Comparison of ENCODE assay signal across 8 mouse cellular contexts in the genomic region with DNA sequence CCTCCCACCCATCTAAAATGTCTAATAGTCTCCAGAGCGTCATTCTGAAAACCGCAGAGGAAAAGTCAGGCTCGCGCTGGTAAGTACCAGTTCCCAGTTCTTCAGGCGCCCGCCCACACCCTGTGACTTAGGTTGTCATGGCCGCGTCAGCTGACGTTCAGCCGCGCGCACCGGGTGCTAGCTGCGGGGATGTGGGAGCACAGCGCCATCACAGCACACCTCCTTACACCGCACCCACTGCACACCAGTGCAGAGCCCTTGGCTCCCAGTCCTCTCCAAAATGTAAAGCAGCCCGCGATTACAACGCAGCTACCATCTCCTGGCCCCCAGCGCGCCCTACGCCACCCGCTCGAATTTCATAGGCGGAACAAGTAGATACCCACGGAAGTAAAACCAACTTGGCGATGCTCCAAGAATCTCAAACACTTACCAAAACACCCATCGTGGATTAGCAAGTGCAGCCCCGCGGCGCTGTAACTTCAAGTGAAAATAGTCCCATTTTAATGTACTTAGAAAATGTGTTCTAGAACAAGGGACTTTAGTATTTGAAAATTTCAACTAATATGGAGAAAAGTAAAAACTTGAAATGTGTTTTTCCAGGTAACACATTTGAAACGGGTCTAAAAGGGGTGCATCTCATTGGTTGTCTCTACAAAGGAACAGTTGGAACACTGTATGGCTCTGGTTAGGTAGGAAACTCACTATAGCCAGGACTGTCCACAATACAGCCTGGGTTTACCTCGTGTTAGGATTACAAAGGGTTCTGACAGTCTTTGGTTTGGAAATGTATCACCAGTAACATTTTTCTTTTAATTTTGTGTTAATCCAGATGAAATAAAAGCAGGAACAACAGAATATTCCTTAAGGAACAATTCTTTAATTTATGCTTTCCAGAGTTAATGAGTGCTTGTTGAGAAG. TPM values are rescaled to one million over a fixed set of nuclear protein-coding genes. Genes with fewer than 3 reads are reported as not detected.
A peak's percentile ranks its signal among the peaks of the same experiment; 100 is the strongest.
DNase-seq lines count a peak whose midpoint lies in the region; ATAC-seq and TF ChIP-seq lines count a peak whose summit lies in the region.

No protein-coding gene starts in this region.

- peak; percentile 97 for DNase-seq in 3134 (ENCODE audit: extremely low read depth, insufficient read length, low spot score)
- DNase-seq in adrenal gland, postnatal 36 days, result peak; percentile 84 to 88
- DNase-seq in heart, adult 18-20 months, result peak; percentile 81 to 88
- peak; percentile 89 for DNase-seq in kidney, adult 2 months
- DNase-seq in spleen, adult 2 months (ENCODE audit: low read depth in 1 of 2, low spot score in 2 of 2), result peak; percentile 81 to 92

- H3K9me3 ChIP-seq in embryonic facial prominence, embryonic 13.5 days, result peaks cover 10% of the 10 kb centered on the region
- H3K9me3 ChIP-seq in limb, embryonic 12.5 days, result peaks cover 5% of the 10 kb centered on the region; the same call in 1 of the 2 replicates
- peaks cover 4% of the 10 kb centered on the region; the same call in 1 of the 2 replicates for H3K9me3 ChIP-seq in midbrain, embryonic 15.5 days

- peak overlapping the region; percentile 94 for H3K27ac ChIP-seq in embryonic facial prominence, embryonic 13.5 days
- H3K27ac ChIP-seq in kidney, adult 2 months (ENCODE audit: insufficient read depth, low read depth, low read length), result peak overlapping the region; percentile 85
- H3K27ac ChIP-seq in limb, embryonic 12.5 days, result peak overlapping the region; percentile 94
- H3K27ac ChIP-seq in midbrain, embryonic 15.5 days, result peak overlapping the region; percentile 92
- peak overlapping the region; percentile 100 for H3K27ac ChIP-seq in spleen, adult 2 months (ENCODE audit: insufficient read depth, low read length)

- ATAC-seq in embryonic facial prominence, embryonic 13.5 days (ENCODE audit: insufficient number of reproducible peaks, insufficient read depth, low FRiP score, low TSS enrichment, low read depth), result peak; percentile 86
- peak; percentile 95 for ATAC-seq in limb, embryonic 12.5 days (ENCODE audit: insufficient number of reproducible peaks, insufficient read depth, low FRiP score, low TSS enrichment, low read depth)
- peak; percentile 96 for ATAC-seq in midbrain, embryonic 15.5 days (replicated peaks)

- no peaks in the 10 kb centered on the region for H3K4me1 ChIP-seq in embryonic facial prominence, embryonic 13.5 days
- H3K4me1 ChIP-seq in kidney, adult 2 months (ENCODE audit: control insufficient read depth, insufficient read depth, low read length), result no peaks in the 10 kb centered on the region
- no peaks in the 10 kb centered on the region for H3K4me1 ChIP-seq in limb, embryonic 12.5 days (replicated peaks)
- 0 out of 2 replicates have a peak, but pooled peaks cover 3% of the 10 kb centered on the region for H3K4me1 ChIP-seq in midbrain, embryonic 15.5 days
- H3K4me1 ChIP-seq in spleen, adult 2 months (ENCODE audit: control insufficient read depth, insufficient read depth, insufficient read length), result no peaks in the 10 kb centered on the region

- WGBS in embryonic facial prominence, embryonic 13.5 days, result 2% methylated on average over 33 of the region's 33 CpGs
- WGBS in kidney, adult 2 months, result under 1% methylated on average over 33 of the region's 33 CpGs
- WGBS in limb, embryonic 12.5 days, result 3% methylated on average over 33 of the region's 33 CpGs
- 1% methylated on average over 33 of the region's 33 CpGs for WGBS in midbrain, embryonic 15.5 days
- under 1% methylated on average over 33 of the region's 33 CpGs for WGBS in spleen, adult 2 months

- no peak for TF ChIP-seq POLR2A in kidney, adult 2 months (IDR thresholded peaks at IDR 0.05; ENCODE audit: low read depth, low read length)
- peak; percentile 37; the same call in 1 of the 2 replicates for TF ChIP-seq POLR2A in spleen, adult 2 months (IDR thresholded peaks at IDR 0.05; ENCODE audit: low read depth, low read length)

- H3K27me3 ChIP-seq in embryonic facial prominence, embryonic 13.5 days, result no peaks in the 10 kb centered on the region
- no peaks in the 10 kb centered on the region for H3K27me3 ChIP-seq in kidney, adult 2 months (replicated peaks; ENCODE audit: control insufficient read depth, insufficient read depth, low read length)
- H3K27me3 ChIP-seq in limb, embryonic 12.5 days, result no peaks in the 10 kb centered on the region; the same call in 1 of the 2 replicates
- no peaks in the 10 kb centered on the region; the same call in 1 of the 2 replicates for H3K27me3 ChIP-seq in midbrain, embryonic 15.5 days (replicated peaks)
- peaks cover 1% of the 10 kb centered on the region; the same call in 1 of the 2 replicates for H3K27me3 ChIP-seq in spleen, adult 2 months (ENCODE audit: control insufficient read depth, insufficient read depth, low read length)

- peak overlapping the region; percentile 70 for H3K9ac ChIP-seq in embryonic facial prominence, embryonic 13.5 days
- peak overlapping the region; percentile 63 for H3K9ac ChIP-seq in limb, embryonic 12.5 days (replicated peaks)
- H3K9ac ChIP-seq in midbrain, embryonic 15.5 days, result peak overlapping the region; percentile 73

- peak overlapping the region; percentile 65 for H3K4me2 ChIP-seq in embryonic facial prominence, embryonic 13.5 days
- peak overlapping the region; percentile 62 for H3K4me2 ChIP-seq in limb, embryonic 12.5 days
- peak overlapping the region; percentile 72 for H3K4me2 ChIP-seq in midbrain, embryonic 15.5 days

- peak overlapping the region; percentile 64 for H3K4me3 ChIP-seq in embryonic facial prominence, embryonic 13.5 days
- H3K4me3 ChIP-seq in kidney, adult 2 months (ENCODE audit: insufficient read depth, low read depth, low read length), result peak overlapping the region; percentile 67
- peak overlapping the region; percentile 62 for H3K4me3 ChIP-seq in limb, embryonic 12.5 days (replicated peaks)
- H3K4me3 ChIP-seq in midbrain, embryonic 15.5 days, result peak overlapping the region; percentile 84
- H3K4me3 ChIP-seq in spleen, adult 2 months (ENCODE audit: extremely low read depth, insufficient read depth, insufficient read length), result peak overlapping the region; percentile 98

- 0 out of 2 replicates have a peak, but pooled peaks have one; percentile 19 for TF ChIP-seq CTCF in kidney, adult 2 months (conservative IDR thresholded peaks at IDR 0.05; ENCODE audit: insufficient read depth, insufficient read length, low read depth, low read length)
- TF ChIP-seq CTCF in spleen, adult 2 months (IDR thresholded peaks at IDR 0.05; ENCODE audit: extremely low read depth, insufficient read depth, insufficient read length, insufficient replicate concordance), result no peak

- H3K36me3 ChIP-seq in embryonic facial prominence, embryonic 13.5 days, result no peaks in the 10 kb centered on the region
- H3K36me3 ChIP-seq in kidney, adult 2 months (ENCODE audit: control insufficient read depth, insufficient read depth, low read length), result no peaks in the 10 kb centered on the region
- no peaks in the 10 kb centered on the region for H3K36me3 ChIP-seq in limb, embryonic 12.5 days
- no peaks in the 10 kb centered on the region for H3K36me3 ChIP-seq in midbrain, embryonic 15.5 days (replicated peaks)
- H3K36me3 ChIP-seq in spleen, adult 2 months (ENCODE audit: control insufficient read depth, insufficient read depth, low read length), result no peaks in the 10 kb centered on the region

RNA-seq across cellular contexts. Expression of a gene that starts 37.5 kb away (rescaled TPM):
- total RNA-seq in adrenal gland, postnatal 36 days (2021), result 10 to 100 TPM; 15.6 to 18.5 TPM
- polyA plus RNA-seq in embryonic facial prominence, embryonic 13.5 days (2015; fragmentation: Nextera tagmentation; extraction: Ambion mirVana), result 15.5 and 18.9 TPM in 2 replicates
- 10 to 100 TPM; 12.8 to 14.4 TPM for total RNA-seq in heart, adult 18-20 months (2021)
- polyA plus RNA-seq in kidney, adult 2 months (2012; rRNA removed), result 2.6 and 2.8 TPM in 2 replicates
- 14.4 and 15.8 TPM in 2 replicates for polyA plus RNA-seq in limb, embryonic 12.5 days (2016; fragmentation: Nextera tagmentation; extraction: Ambion mirVana)
- polyA plus RNA-seq in midbrain, embryonic 15.5 days (2015; fragmentation: Nextera tagmentation; extraction: Ambion mirVana), result 17.4 and 19.9 TPM in 2 replicates
- polyA plus RNA-seq in spleen, adult 2 months (2012; rRNA removed), result 2.0 and 2.4 TPM in 2 replicates

Comparison
In these comparisons a context has a peak if more than half of its experiments do, and no peak if none do; other contexts are left out.
1. Peak in every context shown above with its lines: DNase-seq, ATAC-seq, H3K4me3 ChIP-seq and H3K27ac ChIP-seq.